Mouse (Mus musculus) spleen, adult 2 months (tissue): ENCODE measurements around the gene Capn3.

Experiments used
- CTCF ChIP-seq: fragments of 200-500 bp; IDR thresholded peaks from 2 replicates; pipeline ENCODE4 v1.5.1; 2011; ENCODE audit warnings: mild to moderate bottlenecking, inconsistent platforms; ENCODE audit not compliant: insufficient read depth, insufficient read length, insufficient replicate concordance; ENCODE audit errors: extremely low read depth
- POLR2A ChIP-seq: fragments of 200-500 bp; IDR thresholded peaks from 2 replicates; pipeline ENCODE4 v1.6.1; 2011; ENCODE audit warnings: low read depth, low read length, inconsistent platforms

DNA sequence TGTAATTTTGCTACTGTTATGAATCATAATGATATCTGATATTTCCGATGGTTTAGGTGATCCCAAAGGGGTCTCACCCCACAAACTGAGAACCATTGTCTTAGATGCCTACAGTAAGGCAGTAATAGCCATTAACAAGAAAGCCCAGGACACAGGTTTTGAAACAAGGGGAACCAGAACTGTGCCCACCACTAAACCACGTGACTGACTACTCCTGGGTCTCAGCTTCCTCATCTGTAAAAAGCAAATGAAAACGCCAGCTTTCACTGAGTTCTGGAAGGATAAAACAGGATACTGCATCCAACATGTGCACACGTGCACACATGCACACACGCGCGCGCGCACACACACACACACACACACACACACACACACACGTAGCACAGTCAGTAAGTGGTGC is 13.9 kb downstream of the Capn3 start:
- no peak for TF ChIP-seq POLR2A
- TF ChIP-seq CTCF = no peak
